Mouse (Mus musculus): Measurements from ENCODE around the gene Zfp981. TPM values are rescaled to one million over a fixed set of nuclear protein-coding genes. Genes with fewer than 3 reads are reported as not detected.
"Not testable (repeated sequence)": the region's sequence is repeated elsewhere in the genome, so short reads cannot be mapped to it uniquely, and the experiment has no call there.

Gene Zfp981
- total RNA-seq, 2 experiments from 2014 or later = 0.45 to 0.95 TPM

GRCm38 (mm10) chr4:146579905-146580873 lies 78.4 kb downstream of the Zfp981 start:
- intact Hi-C loops (cut with DNase I) = not testable (repeated sequence)

More at GRCm38 (mm10) chr4:146579905-146580873, 78.4 kb downstream of the Zfp981 start:
- not testable (repeated sequence) for DNase-seq (ENCODE audit: extremely low spot score in 1 of 2, low spot score in 2 of 2)

Other genes with a start within 250 kb of the Zfp981 start
- gene Zfp992, start 53.0 kb upstream of the Zfp981 start, total RNA-seq (2021) = 1 to 10 TPM; 5.9 to 8.1 TPM
- 1 to 10 TPM; 5.4 to 6.6 TPM for gene Zfp993, start 108.9 kb downstream of the Zfp981 start, total RNA-seq (2021)

All from left cerebral cortex, postnatal 10 days (tissue).